Mouse (Mus musculus): ENCODE data around the gene Gm20388. TPM values are rescaled to one million over a fixed set of nuclear protein-coding genes. Genes with fewer than 3 reads are reported as not detected.
A peak's percentile ranks its signal among the peaks of the same experiment; 100 is the strongest.
"Not testable (repeated sequence)": the region's sequence is repeated elsewhere in the genome, so short reads cannot be mapped to it uniquely, and the experiment has no call there.

Gene Gm20388
- polyA plus RNA-seq, 1 experiment from 2014 or later: not detected

- DNase-seq (no peak), ATAC-seq (ENCODE audit: low read depth) (peak; percentile 78)
- H3K27ac ChIP-seq: no peak overlapping the region
- no peaks in the 10 kb centered on the region for H3K9me3 ChIP-seq (replicated peaks)
- peak overlapping the region; percentile 12; the same call in 1 of the 2 replicates for H3K4me2 ChIP-seq
- peaks cover 5% of the 10 kb centered on the region for H3K27me3 ChIP-seq
- H3K36me3 ChIP-seq: peaks cover 10% of the 10 kb centered on the region
- peaks cover 22% of the 10 kb centered on the region for H3K4me1 ChIP-seq (replicated peaks)
- no peak overlapping the region for H3K9ac ChIP-seq
- 13% methylated on average over 11 of the region's 11 CpGs for WGBS (ENCODE audit: insufficient replicate concordance)
- H3K4me3 ChIP-seq (replicated peaks): no peak overlapping the region
Measured at GRCm38 (mm10) chr8:120679629-120680387, 769.2 kb downstream of the Gm20388 start.

GRCm38 (mm10) chr8:120680405-120680804 lies 769.8 kb downstream of the Gm20388 start:
- H3K27me3 ChIP-seq; H3K36me3 ChIP-seq; H3K4me3 ChIP-seq (replicated peaks); ATAC-seq (ENCODE audit: low read depth); H3K9ac ChIP-seq; H3K9me3 ChIP-seq (replicated peaks); DNase-seq; H3K27ac ChIP-seq: not testable (repeated sequence)
- H3K4me1 ChIP-seq (replicated peaks): peaks cover 22% of the 10 kb centered on the region
- 42% methylated on average over 7 of the region's 7 CpGs for WGBS (ENCODE audit: insufficient replicate concordance)
- H3K4me2 ChIP-seq: peak overlapping the region; percentile 12; the same call in 1 of the 2 replicates

GRCm38 (mm10) chr8:120681113-120681512 lies 770.5 kb downstream of the Gm20388 start:
- ATAC-seq (ENCODE audit: low read depth): no peak
- no peak overlapping the region for H3K4me3 ChIP-seq (replicated peaks)
- no peak overlapping the region for H3K9ac ChIP-seq
- H3K27me3 ChIP-seq: peaks cover 5% of the 10 kb centered on the region
- no peak for DNase-seq
- H3K4me1 ChIP-seq (replicated peaks): peaks cover 22% of the 10 kb centered on the region
- H3K9me3 ChIP-seq (replicated peaks): no peaks in the 10 kb centered on the region
- no peaks in the 10 kb centered on the region for H3K36me3 ChIP-seq
- 69% methylated on average over 10 of the region's 10 CpGs for WGBS (ENCODE audit: insufficient replicate concordance)
- no peak overlapping the region for H3K27ac ChIP-seq
- no peak overlapping the region for H3K4me2 ChIP-seq

DNA sequence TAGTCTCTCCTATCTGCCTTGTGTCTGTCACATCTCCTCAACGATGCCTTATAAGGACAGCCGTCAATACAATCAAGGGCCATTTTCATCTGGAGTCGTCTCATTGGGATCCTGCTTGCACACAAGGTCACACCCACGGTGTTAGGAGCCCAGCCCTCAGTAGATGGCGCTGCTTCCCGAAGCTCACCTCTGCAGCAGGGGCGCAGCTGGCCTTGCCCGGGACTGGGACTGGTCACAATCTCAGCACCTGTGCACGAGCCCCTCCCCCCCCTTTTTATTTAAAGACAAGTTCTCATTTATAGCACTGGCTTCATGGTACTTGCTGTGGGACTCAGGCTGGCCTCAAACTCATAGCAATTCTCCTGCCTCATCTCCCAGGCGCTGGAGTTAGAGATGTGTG lies 773.0 kb downstream of the Gm20388 start:
- ATAC-seq (ENCODE audit: low read depth): no peak; the same call in 1 of the 2 replicates
- H3K4me3 ChIP-seq (replicated peaks): no peak overlapping the region
- peak; percentile 43 for DNase-seq
- no peak overlapping the region for H3K27ac ChIP-seq
- H3K36me3 ChIP-seq: no peaks in the 10 kb centered on the region
- peaks cover 22% of the 10 kb centered on the region for H3K4me1 ChIP-seq (replicated peaks)
- H3K27me3 ChIP-seq: peaks cover 5% of the 10 kb centered on the region
- WGBS (ENCODE audit: insufficient replicate concordance): 14% methylated on average over 10 of the region's 10 CpGs
- no peak overlapping the region for H3K4me2 ChIP-seq
- no peaks in the 10 kb centered on the region for H3K9me3 ChIP-seq (replicated peaks)
- no peak overlapping the region for H3K9ac ChIP-seq

DNA sequence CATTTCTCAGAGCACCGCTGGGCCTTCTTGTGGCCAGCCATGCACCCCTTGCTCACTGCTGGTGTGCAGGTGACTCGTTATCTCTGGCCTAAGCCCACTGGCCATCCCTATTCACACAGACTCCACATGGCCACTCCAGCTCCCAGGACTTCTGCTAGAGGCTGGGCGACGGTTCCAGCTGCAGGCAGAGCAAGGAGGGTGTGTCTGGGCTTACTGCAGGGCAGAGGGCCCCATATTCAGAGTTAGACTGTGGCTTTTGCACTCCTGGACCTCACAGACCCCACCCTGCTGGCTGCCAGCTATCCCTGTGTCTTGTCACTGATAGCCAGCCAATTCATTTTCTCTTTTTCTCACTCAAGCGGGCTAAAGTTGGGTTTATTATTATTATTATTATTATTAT lies 773.4 kb downstream of the Gm20388 start:
- WGBS (ENCODE audit: insufficient replicate concordance): 42% methylated on average over 5 of the region's 5 CpGs
- Histone ChIP-seq H3K4me3 (replicated peaks) (no peak overlapping the region), H3K4me1 (replicated peaks) (peaks cover 22% of the 10 kb centered on the region), H3K27ac (no peak overlapping the region), H3K36me3 (no peaks in the 10 kb centered on the region), H3K9ac (no peak overlapping the region), H3K27me3 (peaks cover 5% of the 10 kb centered on the region), H3K9me3 (replicated peaks) (no peaks in the 10 kb centered on the region), H3K4me2 (no peak overlapping the region)
- DNase-seq: no peak
- no peak for ATAC-seq (ENCODE audit: low read depth)

DNA sequence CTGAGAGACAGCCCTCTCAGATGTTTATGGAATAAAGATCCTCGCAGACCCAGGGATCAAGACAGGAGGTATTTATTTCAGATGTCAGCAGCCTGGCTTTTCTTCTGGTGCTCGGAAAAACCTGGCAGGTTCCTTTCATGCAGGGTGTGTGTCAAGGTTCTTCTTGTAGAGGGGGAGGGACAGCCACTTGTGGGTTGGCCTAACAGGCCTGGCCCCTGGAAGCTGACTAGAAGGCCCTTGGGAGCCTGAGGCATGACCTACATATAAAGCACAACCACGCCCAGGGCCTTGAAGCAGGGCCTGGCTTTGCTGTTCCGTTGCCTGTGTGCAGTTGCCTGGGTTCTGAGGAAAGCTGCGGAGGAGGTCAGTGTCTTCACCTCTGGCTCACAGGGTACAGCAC lies 774.5 kb downstream of the Gm20388 start:
- H3K4me1 ChIP-seq (replicated peaks): peaks cover 12% of the 10 kb centered on the region
- no peak overlapping the region for H3K4me3 ChIP-seq (replicated peaks)
- no peak for DNase-seq
- no peak overlapping the region for H3K4me2 ChIP-seq
- no peak for ATAC-seq (ENCODE audit: low read depth)
- H3K9ac ChIP-seq: no peak overlapping the region
- no peaks in the 10 kb centered on the region for H3K36me3 ChIP-seq
- no peaks in the 10 kb centered on the region for H3K9me3 ChIP-seq (replicated peaks)
- WGBS (ENCODE audit: insufficient replicate concordance): 64% methylated on average over 5 of the region's 5 CpGs
- peaks cover 5% of the 10 kb centered on the region for H3K27me3 ChIP-seq
- H3K27ac ChIP-seq: 0 out of 2 replicates have a peak overlapping the region, but pooled peaks have one; percentile 34

GRCm38 (mm10) chr8:120685591-120685990 lies 775.0 kb downstream of the Gm20388 start:
- DNase-seq: no peak
- H3K27me3 ChIP-seq: peaks cover 5% of the 10 kb centered on the region
- peaks cover 9% of the 10 kb centered on the region for H3K4me1 ChIP-seq (replicated peaks)
- H3K9ac ChIP-seq: no peak overlapping the region
- no peak for ATAC-seq (ENCODE audit: low read depth)
- H3K36me3 ChIP-seq: no peaks in the 10 kb centered on the region
- no peak overlapping the region for H3K4me2 ChIP-seq
- 0 out of 2 replicates have a peak overlapping the region, but pooled peaks have one; percentile 34 for H3K27ac ChIP-seq
- 67% methylated on average over 8 of the region's 8 CpGs for WGBS (ENCODE audit: insufficient replicate concordance)
- no peaks in the 10 kb centered on the region for H3K9me3 ChIP-seq (replicated peaks)
- no peak overlapping the region for H3K4me3 ChIP-seq (replicated peaks)

- Histone ChIP-seq H3K4me2 (no peak overlapping the region), H3K36me3 (no peaks in the 10 kb centered on the region), H3K9ac (no peak overlapping the region), H3K27me3 (peaks cover 4% of the 10 kb centered on the region), H3K9me3 (replicated peaks) (no peaks in the 10 kb centered on the region), H3K27ac (0 out of 2 replicates have a peak overlapping the region, but pooled peaks have one; percentile 9), H3K4me3 (replicated peaks) (no peak overlapping the region), H3K4me1 (replicated peaks) (peaks cover 9% of the 10 kb centered on the region)
- DNase-seq: no peak
- no peak for ATAC-seq (ENCODE audit: low read depth)
- 26% methylated on average over 13 of the region's 13 CpGs for WGBS (ENCODE audit: insufficient replicate concordance)
Measured at GRCm38 (mm10) chr8:120686051-120686450, 775.4 kb downstream of the Gm20388 start.

- Histone ChIP-seq H3K27me3 (no peaks in the 10 kb centered on the region), H3K9me3 (replicated peaks) (no peaks in the 10 kb centered on the region), H3K4me2 (no peak overlapping the region), H3K36me3 (no peaks in the 10 kb centered on the region), H3K4me3 (replicated peaks) (no peak overlapping the region), H3K9ac (no peak overlapping the region), H3K4me1 (replicated peaks) (peaks cover 9% of the 10 kb centered on the region), H3K27ac (no peak overlapping the region)
- ATAC-seq (ENCODE audit: low read depth) (no peak), DNase-seq (no peak)
- WGBS (ENCODE audit: insufficient replicate concordance): 58% methylated on average over 5 of the region's 5 CpGs
Measured at GRCm38 (mm10) chr8:120686576-120686975, 775.9 kb downstream of the Gm20388 start.

- WGBS (ENCODE audit: insufficient replicate concordance): 57% methylated on average over 8 of the region's 8 CpGs
- Histone ChIP-seq H3K9me3 (replicated peaks) (no peaks in the 10 kb centered on the region), H3K27ac (no peak overlapping the region), H3K4me3 (replicated peaks) (no peak overlapping the region), H3K36me3 (no peaks in the 10 kb centered on the region), H3K9ac (no peak overlapping the region), H3K4me2 (no peak overlapping the region), H3K4me1 (replicated peaks) (peaks cover 12% of the 10 kb centered on the region), H3K27me3 (no peaks in the 10 kb centered on the region)
- ATAC-seq (ENCODE audit: low read depth) (no peak), DNase-seq (no peak)
Measured at GRCm38 (mm10) chr8:120687786-120688185, 777.1 kb downstream of the Gm20388 start.

- no peak for DNase-seq
- H3K9me3 ChIP-seq (replicated peaks): no peaks in the 10 kb centered on the region
Measured at GRCm38 (mm10) chr8:120688511-120688910, 777.9 kb downstream of the Gm20388 start.

GRCm38 (mm10) chr8:120692934-120693333 lies 782.3 kb downstream of the Gm20388 start:
- H3K9me3 ChIP-seq (replicated peaks): no peaks in the 10 kb centered on the region
- H3K27me3 ChIP-seq: no peaks in the 10 kb centered on the region
- no peak overlapping the region for H3K4me2 ChIP-seq
- H3K36me3 ChIP-seq: no peaks in the 10 kb centered on the region
- H3K27ac ChIP-seq: no peak overlapping the region
- H3K9ac ChIP-seq: no peak overlapping the region
- H3K4me3 ChIP-seq (replicated peaks): no peak overlapping the region
- WGBS (ENCODE audit: insufficient replicate concordance): 62% methylated on average over 4 of the region's 4 CpGs
- ATAC-seq (ENCODE audit: low read depth): no peak
- no peak for DNase-seq
- H3K4me1 ChIP-seq (replicated peaks): peaks cover 28% of the 10 kb centered on the region

More at GRCm38 (mm10) chr8:120688511-120688910, 777.9 kb downstream of the Gm20388 start:
- H3K9ac ChIP-seq: no peak overlapping the region
- H3K4me1 ChIP-seq (replicated peaks): peaks cover 13% of the 10 kb centered on the region
- no peak overlapping the region for H3K4me2 ChIP-seq
- 64% methylated on average over 7 of the region's 7 CpGs for WGBS (ENCODE audit: insufficient replicate concordance)
- no peak overlapping the region for H3K27ac ChIP-seq
- H3K36me3 ChIP-seq: no peaks in the 10 kb centered on the region
- H3K4me3 ChIP-seq (replicated peaks): no peak overlapping the region
- ATAC-seq (ENCODE audit: low read depth): no peak
- H3K27me3 ChIP-seq: no peaks in the 10 kb centered on the region

All from liver, embryonic 13.5 days (tissue).